Mouse (Mus musculus) brain, embryonic 14.5 days (tissue): ENCODE measurements at regions not wholly inside any gene's neighbourhood (a gene's known extent, or its start where the extent isn't known, plus 50 kb on each side); places are given as distances from the start of the nearest gene placed in this dataset.

Experiments
- CTCF ChIP-seq: fragments of 200-500 bp; IDR thresholded peaks from 2 replicates; pipeline ENCODE4 v1.5.1; 2012; ENCODE audit warnings: inconsistent platforms, mild to moderate bottlenecking, moderate library complexity, borderline replicate concordance; ENCODE audit not compliant: insufficient read depth, insufficient read length; ENCODE audit errors: extremely low read depth
- POLR2A ChIP-seq: fragments of 200-500 bp; IDR thresholded peaks from 2 replicates; pipeline ENCODE4 v1.6.1; 2012; ENCODE audit warnings: mild to moderate bottlenecking, inconsistent platforms, borderline replicate concordance; ENCODE audit not compliant: poor library complexity, insufficient read depth, insufficient read length, severe bottlenecking; ENCODE audit errors: extremely low read depth

DNA sequence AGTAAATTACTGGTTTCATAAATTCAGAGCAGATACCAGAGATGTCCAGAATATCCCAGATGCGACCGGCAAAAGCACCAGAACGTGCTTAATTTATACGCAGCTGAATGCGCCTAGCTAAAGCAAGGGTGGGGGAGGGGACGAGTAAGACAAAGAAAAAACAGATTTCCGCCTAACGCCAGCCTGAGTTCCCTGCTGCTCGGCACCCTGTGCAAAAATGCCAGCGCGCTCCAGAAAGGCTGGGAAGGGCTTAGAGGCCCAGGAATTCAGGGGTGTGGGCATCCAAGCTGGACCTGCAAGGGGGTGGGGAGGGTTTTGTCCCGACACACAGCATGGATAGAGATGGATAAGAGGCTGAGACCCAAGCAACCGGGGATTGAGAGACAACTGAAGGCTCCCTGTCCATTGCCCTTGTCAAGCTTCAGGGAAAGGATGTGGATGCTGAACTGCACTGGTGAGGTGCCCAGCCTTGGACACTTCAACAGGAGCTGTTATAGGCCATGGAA, 148.6 kb upstream of the Tox3 start:
- TF ChIP-seq POLR2A (no peak), CTCF (no peak)
